In genomic region chr1:74600501-74601266, GRCm38 (mm10) we compare ENCODE assay signal across 8 mouse cellular contexts. TPM values are rescaled to one million over a fixed set of nuclear protein-coding genes. Genes with fewer than 3 reads are reported as not detected.
DNase-seq lines count a peak whose midpoint lies in the region; ATAC-seq and TF ChIP-seq lines count a peak whose summit lies in the region.

No protein-coding gene starts in this region.

- H3K4me1 ChIP-seq in kidney, adult 2 months (ENCODE audit: control insufficient read depth, insufficient read depth, low read length): 0 out of 2 replicates have a peak, but pooled peaks cover 3% of the 10 kb centered on the region
- peaks cover 21% of the 10 kb centered on the region for H3K4me1 ChIP-seq in hindbrain, embryonic 13.5 days (replicated peaks)

- no peak for TF ChIP-seq CTCF in kidney, adult 2 months (conservative IDR thresholded peaks at IDR 0.05; ENCODE audit: insufficient read depth, insufficient read length, low read depth, low read length)

- DNase-seq in kidney, adult 2 months: no peak
- DNase-seq in kidney, adult 11 months: no peak
- DNase-seq in spleen, postnatal 4 days (ENCODE audit: low spot score in 2 of 2): no peak
- DNase-seq in thymus, postnatal 10 days (ENCODE audit: low spot score in 2 of 2): no peak
- DNase-seq in c-Kit-positive CD71-positive TER-119-positive erythroid progenitor cells, embryonic 14.5 days (ENCODE audit: low spot score): no peak

- WGBS in kidney, adult 2 months: 8% methylated on average over 26 of the region's 26 CpGs
- 9% methylated on average over 26 of the region's 26 CpGs for whole genome bisulfite sequencing in hindbrain, embryonic 13.5 days

- TF ChIP-seq POLR2A in kidney, adult 2 months (IDR thresholded peaks at IDR 0.05; ENCODE audit: low read depth, low read length): no peak

- peak overlapping the region; percentile 75 for H3K4me3 ChIP-seq in kidney, adult 2 months (ENCODE audit: insufficient read depth, low read depth, low read length)
- H3K4me3 ChIP-seq in hindbrain, embryonic 13.5 days: peak overlapping the region; percentile 77

- H3K9ac ChIP-seq in hindbrain, embryonic 13.5 days: peak overlapping the region; percentile 88

- no peaks in the 10 kb centered on the region for H3K27me3 ChIP-seq in kidney, adult 2 months (replicated peaks; ENCODE audit: control insufficient read depth, insufficient read depth, low read length)
- H3K27me3 ChIP-seq in hindbrain, embryonic 13.5 days: no peaks in the 10 kb centered on the region

- H3K27ac ChIP-seq in kidney, adult 2 months (ENCODE audit: insufficient read depth, low read depth, low read length): peak overlapping the region; percentile 13; the same call in 1 of the 2 replicates
- peak overlapping the region; percentile 67 for H3K27ac ChIP-seq in hindbrain, embryonic 13.5 days

- H3K4me2 ChIP-seq in hindbrain, embryonic 13.5 days: peak overlapping the region; percentile 89

- no peaks in the 10 kb centered on the region for H3K36me3 ChIP-seq in kidney, adult 2 months (ENCODE audit: control insufficient read depth, insufficient read depth, low read length)
- H3K36me3 ChIP-seq in hindbrain, embryonic 13.5 days: peaks cover 47% of the 10 kb centered on the region

- H3K9me3 ChIP-seq in hindbrain, embryonic 13.5 days: no peaks in the 10 kb centered on the region

- peak; percentile 13 for ATAC-seq in activated CD4-positive, CD25-positive, alpha-beta regulatory T cell, adult 4 months
- ATAC-seq in hindbrain, embryonic 13.5 days (ENCODE audit: low FRiP score): peak; percentile 83
- peak; percentile 57 for ATAC-seq in megakaryocyte progenitor cell, adult 5-6 weeks (replicated peaks; ENCODE audit: poor library complexity)

RNA-seq across cellular contexts. Expression of gene Rnf25, which starts 0.5 kb away (rescaled TPM):
- polyA plus RNA-seq in kidney, adult 2 months (2012; rRNA removed): 63.3 and 64.1 TPM in 2 replicates
- polyA plus RNA-seq in activated CD4-positive, CD25-positive, alpha-beta regulatory T cell, adult 4 months (2017; shearing (Covaris generic)): 10 to 100 TPM; 15.6 to 18.1 TPM
- 46.4 and 47.5 TPM in 2 replicates for polyA plus RNA-seq in hindbrain, embryonic 13.5 days (2015; fragmentation: Nextera tagmentation; extraction: Ambion mirVana)
- 16.3 and 16.7 TPM in 2 replicates for total RNA-seq in megakaryocyte progenitor cell, adult 5-6 weeks (2015)
- 24.3 and 43.2 TPM in 2 replicates for total RNA-seq in megakaryocyte progenitor cell, adult 5-6 weeks (2017)

RNA-seq across cellular contexts. Expression of gene Stk36, which starts 0.6 kb away (rescaled TPM):
- polyA plus RNA-seq in kidney, adult 2 months (2012; rRNA removed): 5.9 and 6.4 TPM in 2 replicates
- under 1 TPM in 1 of 2 experiments, not detected in 1; 0.32 TPM for polyA plus RNA-seq in activated CD4-positive, CD25-positive, alpha-beta regulatory T cell, adult 4 months (2017; shearing (Covaris generic))
- polyA plus RNA-seq in hindbrain, embryonic 13.5 days (2015; fragmentation: Nextera tagmentation; extraction: Ambion mirVana): 22.1 and 24.8 TPM in 2 replicates
- 0.32 TPM in 1 of 2 replicates, not detected in the other for total RNA-seq in megakaryocyte progenitor cell, adult 5-6 weeks (2015)
- total RNA-seq in megakaryocyte progenitor cell, adult 5-6 weeks (2017): not detected in 2 replicates

RNA-seq across cellular contexts. Expression of gene Bcs1l, which starts 12.6 kb away (rescaled TPM):
- 29.3 and 32.8 TPM in 2 replicates for polyA plus RNA-seq in kidney, adult 2 months (2012; rRNA removed)
- polyA plus RNA-seq in activated CD4-positive, CD25-positive, alpha-beta regulatory T cell, adult 4 months (2017; shearing (Covaris generic)): 10 to 100 TPM; 11.1 to 13.4 TPM
- polyA plus RNA-seq in hindbrain, embryonic 13.5 days (2015; fragmentation: Nextera tagmentation; extraction: Ambion mirVana): 21.6 and 23.3 TPM in 2 replicates
- total RNA-seq in megakaryocyte progenitor cell, adult 5-6 weeks (2015): 18.4 and 28.7 TPM in 2 replicates
- 22.7 and 28.0 TPM in 2 replicates for total RNA-seq in megakaryocyte progenitor cell, adult 5-6 weeks (2017)

RNA-seq across cellular contexts. Expression of gene Zfp142, which starts 12.6 kb away (rescaled TPM):
- polyA plus RNA-seq in kidney, adult 2 months (2012; rRNA removed): 11.2 and 12.6 TPM in 2 replicates
- 10 to 100 TPM in 1 of 2 experiments, 1 to 10 TPM in 1; 7.0 to 12.6 TPM for polyA plus RNA-seq in activated CD4-positive, CD25-positive, alpha-beta regulatory T cell, adult 4 months (2017; shearing (Covaris generic))
- 7.7 and 8.3 TPM in 2 replicates for polyA plus RNA-seq in hindbrain, embryonic 13.5 days (2015; fragmentation: Nextera tagmentation; extraction: Ambion mirVana)
- total RNA-seq in megakaryocyte progenitor cell, adult 5-6 weeks (2015): 16.6 and 17.9 TPM in 2 replicates
- total RNA-seq in megakaryocyte progenitor cell, adult 5-6 weeks (2017): 7.1 and 8.4 TPM in 2 replicates

RNA-seq across cellular contexts. Expression of gene Usp37, which starts 56.6 kb away (rescaled TPM):
- polyA plus RNA-seq in kidney, adult 2 months (2012; rRNA removed): 4.1 and 4.3 TPM in 2 replicates
- polyA plus RNA-seq in activated CD4-positive, CD25-positive, alpha-beta regulatory T cell, adult 4 months (2017; shearing (Covaris generic)): 10 to 100 TPM; 19.6 to 27.0 TPM
- polyA plus RNA-seq in hindbrain, embryonic 13.5 days (2015; fragmentation: Nextera tagmentation; extraction: Ambion mirVana): 27.2 and 28.1 TPM in 2 replicates
- total RNA-seq in megakaryocyte progenitor cell, adult 5-6 weeks (2015): 27.7 and 29.5 TPM in 2 replicates
- 30.5 and 42.6 TPM in 2 replicates for total RNA-seq in megakaryocyte progenitor cell, adult 5-6 weeks (2017)

Comparison
In these comparisons a context has a peak if more than half of its experiments do, and no peak if none do; other contexts are left out.
1. ATAC-seq: peak in every context shown above with its lines; median percentile 83 in hindbrain, embryonic 13.5 days; 57 in megakaryocyte progenitor cell, adult 5-6 weeks; 13 in activated CD4-positive, CD25-positive, alpha-beta regulatory T cell, adult 4 months.